Mouse (Mus musculus): ENCODE data around the gene Pde3b.
A peak's percentile ranks its signal among the peaks of the same experiment; 100 is the strongest.
"Not testable (repeated sequence)": the region's sequence is repeated elsewhere in the genome, so short reads cannot be mapped to it uniquely, and the experiment has no call there.

The Pde3b gene

DNA sequence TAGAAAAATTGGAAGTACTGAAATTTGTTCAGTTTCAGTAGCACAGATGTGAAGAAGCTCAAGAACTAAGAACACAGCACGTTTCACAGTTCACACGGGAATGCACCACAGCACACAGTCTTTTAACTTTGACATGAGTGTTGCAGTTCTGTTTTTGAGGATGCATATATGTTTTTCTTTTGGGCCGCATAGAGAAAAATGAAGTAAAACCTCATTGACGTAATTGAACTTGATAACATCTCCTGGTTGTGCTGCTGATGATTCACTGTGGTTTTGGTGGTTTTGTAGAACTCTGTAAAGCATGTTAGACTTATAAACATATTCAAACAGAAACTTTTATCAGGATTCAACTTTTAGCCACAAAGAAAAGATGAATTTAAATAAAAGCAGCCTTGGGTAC is 64.7 kb downstream of the Pde3b start:
- DNase-seq (ENCODE audit: low read depth, low spot score) = peak; percentile 95

DNA sequence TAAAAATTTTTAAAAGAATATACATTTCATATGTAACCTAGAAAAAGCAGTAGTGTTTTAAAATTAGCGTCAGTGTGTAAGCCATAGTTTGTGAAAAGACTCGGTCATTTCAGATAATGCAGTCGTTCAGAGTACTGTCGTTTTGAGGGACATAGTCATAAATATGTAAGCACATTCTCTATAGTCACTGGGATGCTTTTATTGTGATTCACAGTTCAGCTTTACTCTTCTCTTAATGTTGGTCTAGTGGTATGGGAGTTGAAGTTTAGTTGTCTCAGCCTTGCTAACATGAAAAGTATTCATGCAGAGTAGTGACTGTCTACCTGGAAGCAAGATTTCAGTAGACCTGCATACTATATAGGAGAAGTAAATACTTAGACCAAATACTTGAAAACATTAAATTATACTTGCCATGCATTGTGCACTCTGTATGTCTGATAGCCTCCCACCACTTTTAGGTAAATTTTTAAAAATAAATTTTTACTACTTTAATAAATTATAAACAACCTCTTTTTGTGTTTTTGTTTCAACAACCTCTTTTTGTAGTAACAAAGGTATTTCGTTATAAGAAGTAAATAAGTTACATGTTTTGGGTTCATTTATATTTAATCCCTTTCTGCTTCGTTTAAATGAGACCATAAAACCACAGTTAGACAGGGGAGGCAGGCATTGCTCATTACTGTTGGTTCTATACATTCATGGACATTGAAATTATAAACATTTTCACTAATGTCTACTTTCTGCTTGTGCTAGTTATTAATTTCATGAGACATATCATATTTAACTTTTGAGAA is 65.3 kb downstream of the Pde3b start:
- no peak for DNase-seq (ENCODE audit: low read depth, low spot score)

DNA sequence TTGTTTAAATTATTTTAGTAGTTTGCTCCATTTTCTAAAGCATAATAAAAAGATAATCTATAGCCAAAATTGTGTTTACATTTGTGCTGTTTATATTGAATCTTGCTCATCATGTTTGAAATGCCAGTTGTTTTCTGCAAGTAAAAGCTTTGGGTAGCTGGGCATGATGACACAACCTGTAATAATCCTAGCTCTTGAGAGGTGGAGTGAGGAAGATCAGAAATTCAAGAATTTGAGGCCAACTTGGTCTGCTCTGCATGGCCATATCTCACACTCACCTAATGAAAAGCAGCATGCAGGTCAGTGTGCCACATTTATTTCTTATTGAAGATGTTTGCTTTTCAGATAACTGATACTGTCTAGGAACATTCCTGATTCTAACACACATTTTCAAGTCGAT is 65.9 kb downstream of the Pde3b start:
- DNase-seq (ENCODE audit: low read depth, low spot score) = no peak

DNA sequence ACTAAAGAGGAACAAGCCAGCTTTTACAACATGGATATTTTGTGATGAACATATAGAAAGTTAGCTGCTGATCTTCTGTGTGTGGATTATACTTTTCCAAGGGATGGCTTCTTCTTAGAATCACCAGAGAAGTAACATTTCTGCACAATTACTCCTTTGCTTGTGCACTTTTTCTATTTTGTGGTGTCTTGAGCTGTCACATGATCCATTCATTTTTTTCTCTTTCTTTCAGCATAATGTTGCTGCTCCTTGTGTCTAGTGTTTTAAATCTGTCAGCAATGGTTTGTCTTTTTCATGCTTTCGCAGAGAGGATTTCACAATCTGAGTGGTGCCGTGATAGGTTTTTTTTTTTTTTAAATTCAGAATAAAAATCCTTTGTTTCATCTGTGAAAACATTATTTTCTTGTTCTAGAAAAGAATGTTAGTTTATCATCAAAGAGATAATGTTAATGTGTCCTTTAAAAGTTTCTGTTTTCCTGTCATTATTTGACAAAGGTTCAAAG is 66.4 kb downstream of the Pde3b start:
- DNase-seq (ENCODE audit: low read depth, low spot score) = no peak

DNA sequence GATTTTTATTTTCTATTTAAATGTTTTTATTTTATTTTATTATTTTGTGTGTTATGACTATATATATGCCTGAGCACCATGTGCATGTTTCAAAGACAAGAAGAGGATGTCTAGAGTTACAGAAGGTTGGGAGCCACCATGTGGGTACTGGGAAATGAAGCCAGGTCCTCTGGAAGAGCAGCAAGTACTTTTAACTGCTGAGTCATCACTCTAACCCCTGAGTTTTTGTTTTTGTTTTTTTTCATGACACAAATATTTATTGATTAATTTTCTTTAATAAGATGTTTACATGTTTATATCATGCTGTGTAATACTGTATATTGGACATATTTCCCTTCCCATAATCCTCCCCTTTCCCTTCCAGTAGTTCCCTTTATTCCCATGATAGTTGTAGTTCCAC is 77.5 kb downstream of the Pde3b start:
- DNase-seq (ENCODE audit: low read depth, low spot score) = no peak

DNA sequence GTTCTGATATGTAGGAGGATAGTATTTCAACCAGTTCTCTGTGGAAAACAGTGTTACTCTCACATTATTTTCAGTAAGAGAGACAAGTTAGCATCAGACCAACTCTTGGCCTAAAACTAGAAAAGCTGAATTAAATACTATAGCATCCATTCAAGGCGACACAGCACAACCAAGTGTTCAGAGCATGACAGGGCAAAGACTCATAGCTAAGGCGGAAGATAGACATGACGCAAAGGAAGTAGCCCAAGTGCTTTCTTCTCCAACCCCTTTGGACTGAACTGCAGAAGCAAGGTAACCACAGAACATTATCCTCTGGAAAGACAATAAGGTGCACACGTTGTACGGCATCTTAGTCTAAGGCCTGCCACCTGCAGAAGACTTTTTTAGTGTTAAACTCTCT is 79.0 kb downstream of the Pde3b start:
- DNase-seq (ENCODE audit: low read depth, low spot score) = peak; percentile 69

DNA sequence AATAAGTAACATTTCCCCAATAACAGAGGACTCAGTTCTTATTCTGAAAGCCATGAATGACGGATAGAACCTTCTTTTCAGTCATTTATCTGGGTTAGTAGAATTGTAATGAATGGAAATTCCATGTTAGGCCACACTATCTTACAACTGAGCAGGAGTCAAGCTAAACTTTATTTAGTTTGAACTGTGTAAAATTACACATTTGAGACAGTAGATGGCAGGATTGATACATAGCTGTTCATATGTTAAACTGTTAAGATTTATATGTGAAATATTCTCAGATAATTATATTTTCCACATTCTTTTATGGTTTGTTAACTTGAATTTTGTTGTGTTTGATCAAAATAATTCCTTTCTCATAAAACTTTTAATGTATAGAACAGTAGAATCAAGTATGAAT is 84.2 kb downstream of the Pde3b start:
- peak; percentile 18 for DNase-seq (ENCODE audit: low read depth, low spot score)

DNA sequence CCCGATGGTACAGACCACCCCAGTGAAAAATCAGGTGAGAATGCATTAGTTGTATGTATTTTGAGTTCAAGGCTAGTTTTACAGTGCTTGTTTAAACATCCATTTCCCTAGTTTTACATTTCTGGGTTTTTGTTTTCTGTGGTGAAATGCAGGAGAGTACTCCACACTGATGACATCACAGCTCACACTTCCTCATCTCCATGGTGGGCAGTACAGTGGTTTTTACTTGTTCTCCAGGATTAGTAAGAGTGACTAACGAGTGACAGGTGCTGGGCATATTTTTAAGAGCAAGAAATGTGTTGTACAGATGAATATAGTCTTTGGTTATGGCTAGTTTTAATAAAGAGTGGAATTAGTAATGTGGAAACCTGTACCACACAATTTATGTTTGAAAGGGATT is 93.8 kb downstream of the Pde3b start:
- DNase-seq (ENCODE audit: low read depth, low spot score) = no peak

DNA sequence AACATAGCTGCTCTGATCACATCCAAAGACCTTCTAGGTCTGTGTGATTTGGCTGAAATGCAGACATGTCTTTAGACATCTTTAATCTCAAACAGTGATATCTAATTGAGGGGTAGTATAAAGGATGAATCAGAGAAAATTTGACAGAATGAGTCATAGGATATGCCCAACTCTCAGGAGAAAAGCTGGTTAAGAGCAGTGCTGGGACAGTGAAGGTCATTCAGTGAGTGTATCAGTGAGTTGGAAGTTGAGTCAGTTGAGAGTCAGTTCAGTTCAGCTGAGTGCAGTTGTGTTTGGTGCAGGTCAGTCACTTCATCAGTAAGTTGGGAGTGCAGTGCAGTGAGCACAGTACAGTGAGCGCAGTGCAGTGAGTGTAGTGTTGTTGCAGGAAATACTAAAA is 105.0 kb downstream of the Pde3b start:
- no peak for DNase-seq (ENCODE audit: low read depth, low spot score)

DNA sequence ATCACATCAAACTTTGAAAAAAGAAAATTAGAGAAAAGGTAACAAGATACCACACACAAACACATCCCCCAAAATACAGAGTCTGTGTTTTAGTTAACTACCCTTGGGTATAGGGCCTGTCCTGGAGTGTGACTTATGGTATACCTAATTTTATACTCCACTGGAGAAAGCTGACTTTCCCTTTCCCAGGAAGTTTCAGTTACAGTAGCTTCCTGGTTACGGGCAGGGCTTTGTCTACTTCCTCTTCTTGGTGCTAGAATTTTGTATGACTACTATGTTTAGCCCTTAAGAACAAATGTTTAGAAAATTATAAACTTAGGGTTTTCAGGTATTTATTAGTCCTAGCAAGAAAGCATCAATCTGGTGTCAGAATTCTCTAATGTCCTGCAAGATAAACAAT is 111.2 kb downstream of the Pde3b start:
- DNase-seq (ENCODE audit: low read depth, low spot score) = no peak

DNA sequence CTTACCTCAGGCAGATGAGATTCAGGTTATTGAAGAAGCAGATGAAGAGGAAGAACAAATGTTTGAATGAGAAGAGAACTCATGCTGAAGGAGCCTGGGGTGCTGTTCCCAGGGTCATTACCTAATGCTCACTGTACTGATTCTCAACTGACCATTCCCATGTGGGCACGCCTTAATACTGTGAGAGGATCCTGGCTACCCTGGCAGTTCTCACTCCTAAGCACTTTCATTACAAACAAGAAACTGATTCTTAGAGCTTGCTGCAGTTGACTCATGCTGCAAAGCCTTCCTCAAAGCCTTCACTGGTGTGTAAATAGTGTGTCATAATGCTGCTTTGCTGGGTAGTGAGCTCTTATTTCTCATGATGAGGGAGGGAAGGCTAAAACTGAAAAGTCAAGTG is 121.1 kb downstream of the Pde3b start:
- no peak for DNase-seq (ENCODE audit: low read depth, low spot score)

DNA sequence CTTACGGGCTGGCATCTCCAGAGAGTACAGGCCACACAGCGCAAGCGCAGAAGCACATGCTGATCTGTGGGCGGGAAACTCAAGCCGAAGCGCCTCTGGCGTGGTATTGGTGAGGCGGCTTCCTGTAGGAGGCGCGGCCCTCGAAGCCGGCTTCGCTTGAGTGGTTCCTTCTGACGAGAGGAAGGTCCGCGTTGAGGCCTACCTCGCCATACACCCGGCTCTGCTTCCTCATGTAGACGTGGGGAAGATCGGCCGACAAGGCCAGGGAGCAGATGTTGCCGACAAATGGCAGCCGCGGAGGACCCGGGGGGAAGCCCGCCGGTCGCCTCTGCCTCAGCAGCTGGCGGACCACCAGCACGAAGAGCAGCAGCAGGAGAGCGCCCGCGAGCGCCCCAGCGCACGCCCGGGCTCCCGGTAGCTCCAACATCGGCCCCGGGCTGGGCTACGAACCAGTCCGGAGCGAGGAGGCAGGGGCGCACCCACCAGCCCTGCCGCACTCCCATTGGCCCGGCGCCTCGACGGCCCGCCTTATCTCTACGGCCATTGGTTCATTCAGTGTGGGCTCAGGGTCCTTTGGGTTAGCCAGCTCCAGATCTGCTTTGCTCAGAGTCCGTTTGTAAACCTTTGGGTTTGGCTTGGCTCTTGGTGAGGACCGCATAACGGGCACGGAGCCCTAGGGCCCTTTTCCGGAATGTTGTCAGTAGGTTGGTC is 147.6 kb downstream of the Pde3b start, which contains the start of gene Cyp2r1:
Cyp2r1 (minus strand) TSS at position 442 of the 711 bp plus-strand sequence.
- DNase-seq (ENCODE audit: low read depth, low spot score) = peak; percentile 95

DNA sequence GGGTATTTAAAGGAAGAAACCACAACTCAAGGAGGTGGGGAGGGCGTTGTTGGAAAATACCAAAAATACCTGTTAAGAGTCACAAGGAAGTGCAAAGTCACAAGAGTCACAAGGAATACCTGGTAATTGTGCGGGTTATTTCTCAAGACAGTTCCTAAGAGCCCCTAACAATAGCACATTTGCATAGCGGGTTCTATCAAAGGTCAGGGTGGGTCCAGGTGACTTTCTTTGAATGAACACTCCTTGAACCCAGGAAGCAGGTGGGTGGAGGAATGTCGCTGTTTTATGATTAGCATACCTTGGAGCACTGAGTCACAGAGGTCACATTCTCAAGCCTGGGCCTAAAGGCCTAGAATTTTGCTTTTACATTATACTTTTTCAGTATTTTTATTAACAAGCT is 158.8 kb downstream of the Pde3b start:
- DNase-seq (ENCODE audit: low read depth, low spot score) = not testable (repeated sequence)

DNA sequence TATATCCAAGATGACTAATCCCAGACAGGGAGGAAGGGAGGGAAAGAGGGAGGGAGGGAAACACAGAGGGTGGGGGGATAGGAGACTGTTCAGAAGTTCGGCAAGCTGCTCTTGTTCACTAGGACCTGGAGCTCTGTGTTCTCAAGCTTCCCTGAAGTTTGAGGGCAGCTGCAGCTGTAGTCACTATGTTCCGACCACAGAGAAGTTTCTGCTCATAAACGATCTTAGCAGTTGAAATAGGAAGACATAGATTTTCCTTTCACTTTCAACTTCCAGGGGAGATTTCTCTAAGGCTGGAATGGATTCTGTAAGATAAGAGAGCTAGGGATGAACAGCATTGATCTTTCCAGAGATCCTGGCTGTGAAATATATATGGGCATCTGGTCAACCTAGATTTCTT is 161.8 kb downstream of the Pde3b start:
- no peak for DNase-seq (ENCODE audit: low read depth, low spot score)

DNA sequence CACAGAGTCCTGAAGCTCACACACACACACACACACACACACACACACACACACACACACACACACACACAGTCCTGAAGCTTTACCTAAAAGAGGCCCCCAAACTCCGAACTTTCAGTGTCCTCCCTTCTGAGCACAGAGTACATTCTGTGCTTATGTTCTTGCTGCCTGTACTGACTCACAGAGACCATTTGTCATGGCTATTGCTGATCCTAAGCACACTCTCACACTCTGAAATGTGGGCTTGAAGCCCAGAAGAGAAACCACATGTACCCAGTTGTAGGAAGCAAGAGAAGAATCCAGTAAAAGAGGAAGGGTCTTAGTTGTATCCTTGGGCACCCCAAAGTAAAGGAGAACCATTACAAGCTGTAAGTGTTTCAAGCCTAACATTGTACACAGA is 162.6 kb downstream of the Pde3b start:
- no peak for DNase-seq (ENCODE audit: low read depth, low spot score)

DNA sequence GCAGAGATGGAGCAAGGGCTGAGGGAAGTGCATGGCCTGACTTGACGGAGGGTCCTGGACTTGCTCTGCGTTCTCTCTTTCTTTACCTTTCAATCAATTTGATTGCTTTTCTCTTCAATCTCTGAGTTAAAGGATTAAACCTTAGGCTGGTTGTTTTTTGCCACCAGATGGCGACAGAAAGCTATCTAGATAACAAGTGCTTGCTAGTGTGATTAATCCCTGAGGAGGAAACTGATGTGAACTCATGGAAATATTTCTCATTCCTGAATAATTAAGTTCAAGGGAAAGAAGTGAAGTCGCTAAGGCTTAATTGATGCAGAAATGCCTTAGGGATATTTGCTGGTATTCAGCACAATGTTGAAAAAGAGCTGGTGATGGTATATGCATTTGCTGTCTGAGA is 165.3 kb downstream of the Pde3b start:
- peak; percentile 53 for DNase-seq (ENCODE audit: low read depth, low spot score)

DNA sequence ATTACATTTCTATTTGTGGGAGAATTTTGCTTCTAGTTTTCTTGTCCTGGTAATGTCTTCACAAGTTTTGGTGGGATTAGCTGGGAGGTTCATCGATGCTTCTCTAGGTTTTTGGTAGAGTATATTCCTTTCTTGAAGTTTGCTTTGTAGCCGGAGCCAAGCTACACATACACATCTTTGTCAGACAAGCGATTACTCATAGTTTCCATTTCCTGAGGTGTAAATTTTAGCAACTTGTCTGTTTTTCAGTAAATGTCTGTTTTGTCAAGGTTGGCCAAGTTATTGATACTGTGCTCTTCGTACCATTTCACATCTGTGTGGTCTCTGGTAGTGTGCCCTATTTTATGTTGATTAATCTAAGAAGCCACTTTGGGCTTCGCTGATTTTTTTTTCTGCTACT is 166.1 kb downstream of the Pde3b start:
- peak; percentile 71 for DNase-seq (ENCODE audit: low read depth, low spot score)

DNA sequence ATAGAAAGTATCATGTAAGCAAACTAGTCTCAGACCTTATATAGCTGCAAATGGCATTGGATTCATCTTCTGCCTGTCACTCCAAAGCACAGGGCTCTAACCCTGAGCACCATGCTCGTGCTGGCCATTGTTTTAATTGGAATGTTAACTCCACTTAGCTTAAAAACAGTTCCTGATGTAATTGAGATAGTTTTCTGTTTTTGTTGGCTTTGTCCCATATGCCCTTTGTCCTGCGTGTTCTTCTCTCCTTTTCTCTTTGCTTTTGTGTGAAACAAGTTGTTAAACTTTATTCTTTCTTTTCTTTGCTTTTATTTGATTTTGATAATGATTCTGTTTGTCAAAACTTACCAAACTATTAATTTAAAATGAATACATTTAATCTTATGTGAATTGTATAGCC is 167.4 kb downstream of the Pde3b start:
- no peak for DNase-seq (ENCODE audit: low read depth, low spot score)
